17 mouse cellular contexts compared by ENCODE assay signal in the genomic region with DNA sequence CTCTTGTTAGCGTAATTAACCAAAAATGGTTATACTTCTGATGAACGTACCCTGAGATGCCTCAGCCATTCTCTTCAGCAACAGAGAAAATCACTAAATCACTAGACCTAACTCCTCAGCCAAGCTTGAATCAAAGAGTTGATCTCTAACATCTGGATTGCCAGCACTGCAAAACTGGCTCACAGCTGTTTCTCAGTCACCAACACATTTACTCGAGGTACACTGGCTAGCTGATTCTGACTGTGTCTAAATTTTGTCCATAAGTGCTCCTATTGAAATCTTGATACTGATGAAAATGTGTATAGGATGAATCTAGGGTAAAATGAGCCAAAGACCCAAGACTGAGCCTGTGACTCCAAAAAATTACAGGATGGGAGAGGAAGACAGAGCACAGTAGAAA.
"Had no signal": no experiment of that assay in that cellular context is flagged by ENCODE, and none has a peak within 500 bp of the region (broad histone marks: within the 10 kb centered on the region; RNA-seq: fewer than 3 reads in every experiment).

No protein-coding gene starts in this region.

- H3K9ac ChIP-seq: liver, embryonic 13.5 days; liver, embryonic 15.5 days; liver, postnatal 0 days; lung, embryonic 15.5 days; midbrain, embryonic 13.5 days; midbrain, embryonic 15.5 days; neural tube, embryonic 12.5 days; stomach, embryonic 15.5 days had no signal

- H3K4me2 ChIP-seq: liver, embryonic 11.5 days; liver, embryonic 13.5 days; liver, embryonic 15.5 days; lung, embryonic 15.5 days; midbrain, embryonic 11.5 days; midbrain, embryonic 13.5 days; midbrain, embryonic 15.5 days; neural tube, embryonic 12.5 days; stomach, embryonic 15.5 days had no signal

- ATAC-seq: liver, postnatal 0 days; midbrain, embryonic 13.5 days; midbrain, embryonic 15.5 days had no signal

- H3K9me3 ChIP-seq: liver, embryonic 13.5 days; liver, embryonic 15.5 days; lung, embryonic 15.5 days; megakaryocyte, embryonic 14.5 days; midbrain, embryonic 13.5 days; midbrain, embryonic 15.5 days; neural tube, embryonic 12.5 days; stomach, embryonic 15.5 days had no signal

- DNase-seq: liver, embryonic 13.5 days; liver, postnatal 0 days; right cerebral cortex, postnatal 14 days; thymus, adult 18-20 months; thymus, postnatal 14 days; thymus, postnatal 36 days had no signal

- H3K4me1 ChIP-seq: liver, embryonic 13.5 days; liver, embryonic 15.5 days; lung, embryonic 15.5 days; megakaryocyte, embryonic 14.5 days; midbrain, embryonic 13.5 days; midbrain, embryonic 15.5 days; neural tube, embryonic 12.5 days; stomach, embryonic 15.5 days had no signal

- H3K27ac ChIP-seq: liver, embryonic 13.5 days; liver, embryonic 15.5 days; lung, embryonic 15.5 days; macrophage; midbrain, embryonic 13.5 days; midbrain, embryonic 15.5 days; neural tube, embryonic 12.5 days; stomach, embryonic 15.5 days; stomach, postnatal 0 days had no signal

- H3K36me3 ChIP-seq: liver, embryonic 13.5 days; liver, embryonic 15.5 days; lung, embryonic 15.5 days; midbrain, embryonic 13.5 days; midbrain, embryonic 15.5 days; neural tube, embryonic 12.5 days; stomach, embryonic 15.5 days had no signal

- H3K4me3 ChIP-seq: liver, embryonic 13.5 days; liver, embryonic 15.5 days; lung, embryonic 15.5 days; megakaryocyte, embryonic 14.5 days; midbrain, embryonic 13.5 days; midbrain, embryonic 15.5 days; neural tube, embryonic 12.5 days; stomach, embryonic 15.5 days had no signal

- H3K27me3 ChIP-seq: liver, embryonic 13.5 days; liver, embryonic 15.5 days; lung, embryonic 15.5 days; megakaryocyte, embryonic 14.5 days; midbrain, embryonic 13.5 days; midbrain, embryonic 15.5 days; neural tube, embryonic 12.5 days; stomach, embryonic 15.5 days had no signal
